Mouse (Mus musculus): ENCODE data around the gene Rasl11b.

- no peak for TF ChIP-seq CTCF (IDR thresholded peaks at IDR 0.05; ENCODE audit: low read depth, low read length)
- TF ChIP-seq POLR2A (IDR thresholded peaks at IDR 0.05; ENCODE audit: extremely low read depth, insufficient read depth, low read length): no peak
Measured at GRCm38 (mm10) chr5:74200481-74200880, 5.4 kb downstream of the Rasl11b start.

Measured in liver, adult 2 months (tissue).